Comparison of ENCODE assay signal across 12 mouse cellular contexts in genomic region chr4:155046636-155047035, GRCm38 (mm10).
"Had no signal": no experiment of that assay in that cellular context is flagged by ENCODE, and none has a peak within 500 bp of the region (broad histone marks: within the 10 kb centered on the region; RNA-seq: fewer than 3 reads in every experiment).

No protein-coding gene starts in this region.

- DNase-seq: gastrocnemius, adult 2 months; gastrocnemius, postnatal 10 days; gastrocnemius, postnatal 25 days; heart, adult 18-20 months; heart, postnatal 10 days; heart, postnatal 4 days; kidney, adult 2 months; kidney, adult 9 months; kidney, postnatal 14 days; kidney, postnatal 36 days; layer of hippocampus, postnatal 36 days; left cerebral cortex, postnatal 4 days had no signal
